In genomic region chr11:102051541-102051940, GRCm38 (mm10) we compare ENCODE assay signal across 10 mouse cellular contexts. TPM values are rescaled to one million over a fixed set of nuclear protein-coding genes. Genes with fewer than 3 reads are reported as not detected.
DNase-seq lines count a peak whose midpoint lies in the region; ATAC-seq and TF ChIP-seq lines count a peak whose summit lies in the region.
"Had no signal": no experiment of that assay in that cellular context is flagged by ENCODE, and none has a peak within 500 bp of the region (broad histone marks: within the 10 kb centered on the region; RNA-seq: fewer than 3 reads in every experiment).

No protein-coding gene starts in this region.

- no peak for TF ChIP-seq CTCF in intestine, postnatal 0 days (IDR thresholded peaks at IDR 0.05; ENCODE audit: low read depth)

- intact Hi-C loops in gastrocnemius, postnatal 14 days (cut with DNase I; ENCODE audit: low total_unique reads), result no loop called here

- ATAC-seq in intestine, postnatal 0 days, result no peak
- no peak for ATAC-seq in lung, embryonic 15.5 days (ENCODE audit: borderline replicate concordance, extremely low read depth, low FRiP score, low TSS enrichment)
- ATAC-seq in CD4-positive, CD25-positive, alpha-beta regulatory T cell, adult 4 months, result no peak
- ATAC-seq: midbrain, embryonic 16.5 days had no signal

- DNase-seq in adrenal gland, postnatal 25 days, result peak; percentile 49
- peak; percentile 72 for DNase-seq in gastrocnemius, postnatal 14 days
- no peak for DNase-seq in thymus, postnatal 0 days (ENCODE audit: low spot score)
- DNase-seq in urinary bladder, adult 18-20 months (ENCODE audit: low spot score in 2 of 2), result no peak
- DNase-seq in spleen, adult 12 weeks (ENCODE audit: low spot score), result no peak

- H3K9ac ChIP-seq in intestine, postnatal 0 days (ENCODE audit: low read depth, low read length), result no peak overlapping the region
- H3K9ac ChIP-seq in lung, embryonic 15.5 days, result no peak overlapping the region

- H3K4me1 ChIP-seq in intestine, postnatal 0 days (replicated peaks; ENCODE audit: control insufficient read depth, insufficient read depth, low read length), result no peaks in the 10 kb centered on the region
- peaks cover 3% of the 10 kb centered on the region; the same call in 1 of the 2 replicates for H3K4me1 ChIP-seq in lung, embryonic 15.5 days

- no peaks in the 10 kb centered on the region for H3K36me3 ChIP-seq in intestine, postnatal 0 days (ENCODE audit: control insufficient read depth, insufficient read depth)
- no peaks in the 10 kb centered on the region for H3K36me3 ChIP-seq in lung, embryonic 15.5 days

- 68% methylated on average over 4 of the region's 4 CpGs for WGBS in intestine, postnatal 0 days
- 58% methylated on average over 4 of the region's 4 CpGs for WGBS in lung, embryonic 15.5 days

- no peak overlapping the region for H3K4me3 ChIP-seq in intestine, postnatal 0 days (ENCODE audit: low read depth, low read length)
- no peak overlapping the region for H3K4me3 ChIP-seq in lung, embryonic 15.5 days

- H3K27ac ChIP-seq in intestine, postnatal 0 days (ENCODE audit: low read depth, low read length), result peak overlapping the region; percentile 54; the same call in 1 of the 2 replicates
- H3K27ac ChIP-seq in lung, embryonic 15.5 days, result peak overlapping the region; percentile 29; the same call in 1 of the 2 replicates

- no peaks in the 10 kb centered on the region for H3K27me3 ChIP-seq in intestine, postnatal 0 days (replicated peaks; ENCODE audit: control insufficient read depth, insufficient read depth, low read length)
- H3K27me3 ChIP-seq in lung, embryonic 15.5 days, result no peaks in the 10 kb centered on the region

- H3K9me3 ChIP-seq in intestine, postnatal 0 days (ENCODE audit: control insufficient read depth), result no peaks in the 10 kb centered on the region
- no peaks in the 10 kb centered on the region for H3K9me3 ChIP-seq in lung, embryonic 15.5 days

- H3K4me2 ChIP-seq in intestine, postnatal 0 days (replicated peaks; ENCODE audit: low read depth), result no peak overlapping the region; the same call in 1 of the 2 replicates
- H3K4me2 ChIP-seq in lung, embryonic 15.5 days, result no peak overlapping the region

RNA-seq across cellular contexts. Expression of gene Cd300lg, which starts 10.2 kb away (rescaled TPM):
- total RNA-seq in adrenal gland, postnatal 25 days (2021), result 36.8 and 46.2 TPM in 2 replicates
- total RNA-seq in gastrocnemius, postnatal 14 days (2021), result 10 to 100 TPM; 20.2 to 28.6 TPM
- 5.4 and 5.6 TPM in 2 replicates for polyA plus RNA-seq in intestine, postnatal 0 days (2015; fragmentation: Nextera tagmentation; extraction: Ambion mirVana)
- 0.59 and 0.63 TPM in 2 replicates for polyA plus RNA-seq in lung, embryonic 15.5 days (2015; fragmentation: Nextera tagmentation; extraction: Ambion mirVana)
- polyA plus RNA-seq in thymus, postnatal 0 days (2015; fragmentation: Nextera tagmentation; extraction: Ambion mirVana), result 7.4 and 8.0 TPM in 2 replicates
- polyA plus RNA-seq in CD4-positive, CD25-positive, alpha-beta regulatory T cell, adult 4 months (2017; shearing (Covaris generic)), result not detected

RNA-seq across cellular contexts. Expression of gene Mpp3, which starts 23.3 kb away (rescaled TPM):
- total RNA-seq in adrenal gland, postnatal 25 days (2021), result 10.4 and 12.6 TPM in 2 replicates
- 10 to 100 TPM; 40.6 to 47.1 TPM for total RNA-seq in gastrocnemius, postnatal 14 days (2021)
- 8.1 and 8.6 TPM in 2 replicates for polyA plus RNA-seq in intestine, postnatal 0 days (2015; fragmentation: Nextera tagmentation; extraction: Ambion mirVana)
- polyA plus RNA-seq in lung, embryonic 15.5 days (2015; fragmentation: Nextera tagmentation; extraction: Ambion mirVana), result 3.8 and 3.9 TPM in 2 replicates
- 0.34 and 0.41 TPM in 2 replicates for polyA plus RNA-seq in thymus, postnatal 0 days (2015; fragmentation: Nextera tagmentation; extraction: Ambion mirVana)
- polyA plus RNA-seq in CD4-positive, CD25-positive, alpha-beta regulatory T cell, adult 4 months (2017; shearing (Covaris generic)), result under 1 TPM in 1 of 2 experiments, not detected in 1; 0.42 TPM

RNA-seq across cellular contexts. Expression of gene Mpp2, which starts 36.8 kb away (rescaled TPM):
- total RNA-seq in adrenal gland, postnatal 25 days (2021), result 8.7 and 11.8 TPM in 2 replicates
- total RNA-seq in gastrocnemius, postnatal 14 days (2021), result 1 to 10 TPM in 1 of 2 experiments, under 1 TPM in 1; 0.92 to 1.6 TPM
- 1.7 and 2.2 TPM in 2 replicates for polyA plus RNA-seq in intestine, postnatal 0 days (2015; fragmentation: Nextera tagmentation; extraction: Ambion mirVana)
- polyA plus RNA-seq in lung, embryonic 15.5 days (2015; fragmentation: Nextera tagmentation; extraction: Ambion mirVana), result 5.8 and 6.9 TPM in 2 replicates
- polyA plus RNA-seq in thymus, postnatal 0 days (2015; fragmentation: Nextera tagmentation; extraction: Ambion mirVana), result 1.5 and 1.9 TPM in 2 replicates
- polyA plus RNA-seq in CD4-positive, CD25-positive, alpha-beta regulatory T cell, adult 4 months (2017; shearing (Covaris generic)), result 1 to 10 TPM; 1.3 to 3.6 TPM

RNA-seq across cellular contexts. Expression of gene Ppy, which starts 49.6 kb away (rescaled TPM):
- total RNA-seq in adrenal gland, postnatal 25 days (2021), result not detected in 2 replicates
- not detected for total RNA-seq in gastrocnemius, postnatal 14 days (2021)
- 1.2 and 3.4 TPM in 2 replicates for polyA plus RNA-seq in intestine, postnatal 0 days (2015; fragmentation: Nextera tagmentation; extraction: Ambion mirVana)
- polyA plus RNA-seq in lung, embryonic 15.5 days (2015; fragmentation: Nextera tagmentation; extraction: Ambion mirVana), result not detected in 2 replicates
- 3.7 and 4.4 TPM in 2 replicates for polyA plus RNA-seq in thymus, postnatal 0 days (2015; fragmentation: Nextera tagmentation; extraction: Ambion mirVana)
- not detected for polyA plus RNA-seq in CD4-positive, CD25-positive, alpha-beta regulatory T cell, adult 4 months (2017; shearing (Covaris generic))
- total RNA-seq: layer of hippocampus, postnatal 14 days had no signal
- polyA plus RNA-seq: midbrain, embryonic 16.5 days had no signal

RNA-seq across cellular contexts. Expression of gene Pyy, which starts 56.1 kb away (rescaled TPM):
- not detected in 2 replicates for total RNA-seq in adrenal gland, postnatal 25 days (2021)
- total RNA-seq in gastrocnemius, postnatal 14 days (2021), result not detected
- polyA plus RNA-seq in intestine, postnatal 0 days (2015; fragmentation: Nextera tagmentation; extraction: Ambion mirVana), result 181 and 192 TPM in 2 replicates
- polyA plus RNA-seq in lung, embryonic 15.5 days (2015; fragmentation: Nextera tagmentation; extraction: Ambion mirVana), result not detected in 2 replicates
- polyA plus RNA-seq in thymus, postnatal 0 days (2015; fragmentation: Nextera tagmentation; extraction: Ambion mirVana), result 10.9 and 12.2 TPM in 2 replicates
- not detected for polyA plus RNA-seq in CD4-positive, CD25-positive, alpha-beta regulatory T cell, adult 4 months (2017; shearing (Covaris generic))
- total RNA-seq: layer of hippocampus, postnatal 14 days had no signal
- polyA plus RNA-seq: midbrain, embryonic 16.5 days had no signal

Comparison
In these comparisons a context has a peak if more than half of its experiments do, and no peak if none do; other contexts are left out.
1. DNase-seq: peak in adrenal gland, postnatal 25 days (single experiment) and gastrocnemius, postnatal 14 days (single experiment); none in thymus, postnatal 0 days (single experiment), urinary bladder, adult 18-20 months (0 of 2) and spleen, adult 12 weeks (single experiment).